Mouse (Mus musculus): ENCODE data around the gene Cyp24a1.

DNA sequence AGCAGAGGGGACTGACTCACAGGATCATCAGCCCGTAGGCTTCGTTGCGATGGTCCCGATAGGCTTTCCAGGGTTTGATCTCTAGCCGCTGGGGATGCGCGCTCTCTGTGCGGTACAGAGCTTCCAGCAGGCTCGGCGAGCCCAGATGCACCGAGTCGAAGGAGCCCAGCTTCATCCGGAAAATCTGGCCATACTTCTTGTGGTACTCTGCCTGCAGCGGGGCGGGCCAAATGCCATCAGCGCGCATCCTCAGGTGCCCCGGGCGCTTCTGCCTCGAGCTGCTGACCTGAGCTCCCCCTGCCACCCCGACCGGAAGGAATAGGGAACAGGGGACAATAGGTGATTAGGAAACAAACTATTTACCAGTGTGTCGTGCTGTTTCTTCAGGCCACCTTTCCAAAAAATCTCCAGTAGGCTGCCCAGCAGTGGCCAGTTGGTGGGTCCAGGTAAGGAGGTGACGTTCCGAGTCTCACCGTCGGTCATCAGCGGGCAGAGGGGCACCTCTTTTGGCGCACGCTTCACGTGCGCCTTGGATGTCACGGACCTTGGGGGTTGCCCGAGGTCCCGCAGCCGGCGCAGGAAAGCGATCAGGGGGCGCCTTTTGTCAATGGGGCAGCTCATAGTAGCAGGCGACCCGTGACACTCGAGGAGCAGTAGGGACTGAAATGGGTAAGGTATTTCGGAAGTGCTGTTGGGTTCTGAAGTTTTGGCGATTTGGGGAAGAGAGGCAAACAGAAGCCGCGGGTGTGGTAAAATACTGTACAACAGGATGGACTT, 603 bp downstream of the Cyp24a1 start, which contains the start of gene Pfdn4:
- TF ChIP-seq CEBPB (IDR thresholded peaks at IDR 0.05; ENCODE audit: insufficient read depth, poor library complexity, severe bottlenecking) (no peak), MAX (IDR thresholded peaks at IDR 0.05; ENCODE audit: low read depth) (no peak), POLR2AphosphoS2 (IDR thresholded peaks at IDR 0.05; ENCODE audit: insufficient read length, low read depth) (no peak), POLR2A (IDR thresholded peaks at IDR 0.05; ENCODE audit: insufficient read length, low read depth) (no peak), USF1 (IDR thresholded peaks at IDR 0.05; ENCODE audit: low read depth) (no peak), TCF3 (IDR thresholded peaks at IDR 0.05; ENCODE audit: insufficient read length, low read depth) (no peak), E2F4 (IDR thresholded peaks at IDR 0.05; ENCODE audit: insufficient read depth) (no peak), MYOG (IDR thresholded peaks at IDR 0.05; ENCODE audit: control insufficient read depth in 1 of 3, insufficient read depth in 1 of 3, insufficient read length in 2 of 3, low read depth in 2 of 3) (no peak), MYOD1 (IDR thresholded peaks at IDR 0.05; ENCODE audit: control insufficient read depth in 1 of 3, insufficient read length in 2 of 3, low read depth in 2 of 3) (no peak), TCF12 (IDR thresholded peaks at IDR 0.05; ENCODE audit: insufficient read depth, poor library complexity, severe bottlenecking) (no peak), REST (IDR thresholded peaks at IDR 0.05; ENCODE audit: insufficient read depth, insufficient read length) (no peak)

Data from myocyte (in vitro differentiated cells).